Comparison of ENCODE assay signal across 18 mouse cellular contexts in the genomic region with DNA sequence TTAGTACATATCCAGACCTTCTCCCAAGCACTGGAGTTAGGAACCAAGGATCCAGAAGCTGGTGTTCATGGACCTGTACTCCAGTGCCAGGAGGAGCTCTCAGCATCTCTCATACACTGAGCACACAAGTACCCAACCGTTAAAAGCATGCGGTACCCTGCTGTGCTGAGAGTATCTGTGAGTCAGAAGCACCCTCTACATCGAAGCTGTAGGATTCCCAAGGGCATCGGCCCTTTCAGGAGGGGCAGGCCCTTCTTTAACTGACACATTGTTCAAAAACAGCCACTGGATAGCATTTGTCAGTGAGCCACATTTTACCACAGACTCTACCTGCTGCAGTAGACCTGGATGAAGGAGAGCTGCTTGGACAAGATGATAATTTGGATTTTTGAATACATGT. TPM values are rescaled to one million over a fixed set of nuclear protein-coding genes. Genes with fewer than 3 reads are reported as not detected.
"Had no signal": no experiment of that assay in that cellular context is flagged by ENCODE, and none has a peak within 500 bp of the region (broad histone marks: within the 10 kb centered on the region; RNA-seq: fewer than 3 reads in every experiment).

No protein-coding gene starts in this region.

- H3K27ac ChIP-seq: limb, embryonic 12.5 days; liver, embryonic 13.5 days; midbrain, embryonic 13.5 days; neural tube, embryonic 15.5 days had no signal

- H3K4me2 ChIP-seq: limb, embryonic 12.5 days; liver, embryonic 13.5 days; midbrain, embryonic 13.5 days; neural tube, embryonic 15.5 days had no signal

- H3K9me3 ChIP-seq: limb, embryonic 12.5 days; liver, embryonic 13.5 days; midbrain, embryonic 13.5 days; neural tube, embryonic 15.5 days had no signal

- H3K4me1 ChIP-seq: limb, embryonic 12.5 days; liver, embryonic 13.5 days; midbrain, embryonic 13.5 days; neural tube, embryonic 15.5 days had no signal

- H3K9ac ChIP-seq: limb, embryonic 12.5 days; liver, embryonic 13.5 days; liver, postnatal 0 days; midbrain, embryonic 13.5 days; neural tube, embryonic 15.5 days had no signal

- ATAC-seq: liver, postnatal 0 days; lung, postnatal 0 days; midbrain, embryonic 13.5 days had no signal

- H3K4me3 ChIP-seq: limb, embryonic 12.5 days; liver, embryonic 13.5 days; midbrain, embryonic 13.5 days; neural tube, embryonic 15.5 days had no signal

- H3K27me3 ChIP-seq: limb, embryonic 12.5 days; liver, embryonic 13.5 days; midbrain, embryonic 13.5 days; neural tube, embryonic 15.5 days had no signal

- DNase-seq: kidney, adult 18-20 months; kidney, postnatal 25 days; layer of hippocampus, adult 9-11 months; layer of hippocampus, postnatal 36 days; liver; liver, embryonic 13.5 days; liver, postnatal 0 days; lung, postnatal 36 days; right cerebral cortex, adult 18-20 months; right cerebral cortex, postnatal 25 days had no signal

RNA-seq across cellular contexts. Expression of a gene that starts 10.6 kb away (rescaled TPM):
- total RNA-seq: layer of hippocampus, postnatal 36 days; left cerebral cortex, postnatal 36 days; megakaryocyte progenitor cell, adult 5-6 weeks; midbrain, postnatal 0 days had no signal
- polyA plus RNA-seq: limb, embryonic 12.5 days; midbrain, embryonic 13.5 days; midbrain, postnatal 0 days; small intestine, adult 2 months had no signal
